Mouse (Mus musculus): Measurements from ENCODE around the gene Atp4a.

DNA sequence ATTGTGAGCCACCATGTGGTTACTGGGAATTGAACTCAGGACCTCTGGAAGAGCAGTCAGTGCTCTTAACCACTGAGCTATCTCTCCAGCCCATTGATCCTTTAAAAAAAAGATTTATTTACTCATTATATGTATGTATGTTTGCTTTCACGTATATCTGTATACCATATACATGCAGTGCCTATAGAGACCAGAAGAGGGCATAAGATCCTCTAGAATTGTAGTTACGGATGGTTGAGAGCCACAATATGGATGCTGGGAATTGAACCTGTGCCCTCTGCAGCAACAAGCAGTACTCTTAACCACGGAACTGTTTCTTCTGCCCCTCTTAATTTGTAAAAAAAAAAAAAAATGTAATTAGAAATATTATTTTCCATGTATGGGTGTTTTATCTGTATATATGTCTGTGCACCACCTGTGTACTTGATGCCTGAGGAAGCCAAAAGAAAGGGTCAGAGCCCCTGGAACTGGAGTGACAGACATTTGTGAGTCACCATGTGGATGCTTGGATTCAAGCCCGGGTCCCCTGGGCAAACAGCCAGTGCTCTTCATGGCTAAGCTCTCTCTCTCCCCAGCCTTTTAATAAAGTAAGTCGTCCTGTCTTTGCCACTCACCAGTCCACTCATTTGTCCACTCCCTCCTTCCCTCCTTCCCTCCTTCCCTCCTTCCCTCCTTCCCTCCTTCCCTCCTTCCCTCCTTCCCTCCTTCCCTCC lies 33.6 kb upstream of the Atp4a start:
- TF ChIP-seq POLR2A (IDR thresholded peaks at IDR 0.05; ENCODE audit: low read depth, low read length): no peak
- TF ChIP-seq CTCF (IDR thresholded peaks at IDR 0.05; ENCODE audit: extremely low read depth, insufficient read depth, insufficient read length, insufficient replicate concordance): no peak
